ENCODE assay signal across 13 mouse cellular contexts in the genomic region with DNA sequence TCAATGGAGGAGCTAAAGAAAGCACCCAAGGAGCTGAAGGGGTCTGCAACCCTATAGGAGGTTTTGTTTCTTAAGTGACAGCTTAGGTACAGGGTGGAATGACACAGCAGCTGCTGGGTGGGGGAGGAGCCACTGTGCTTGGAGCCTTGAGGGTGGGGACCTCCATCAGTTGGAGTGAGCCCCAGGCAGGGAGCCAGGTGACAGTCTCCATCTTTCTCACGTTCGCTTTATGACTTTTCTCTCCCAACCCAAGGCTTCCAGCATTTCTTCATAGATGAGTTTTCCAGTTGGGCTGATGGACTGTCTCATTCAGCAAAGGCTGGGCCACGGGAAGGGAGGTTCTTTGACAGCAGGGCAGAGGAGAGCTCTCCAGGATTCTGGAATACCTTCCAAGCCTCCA.
"Had no signal": no experiment of that assay in that cellular context is flagged by ENCODE, and none has a peak within 500 bp of the region (broad histone marks: within the 10 kb centered on the region; RNA-seq: fewer than 3 reads in every experiment).

No protein-coding gene starts in this region.

- H3K27me3 ChIP-seq: limb, embryonic 13.5 days; neural tube, embryonic 12.5 days had no signal

- H3K9me3 ChIP-seq: limb, embryonic 13.5 days; neural tube, embryonic 12.5 days had no signal

- H3K27ac ChIP-seq: limb, embryonic 13.5 days; liver, embryonic 14.5 days; neural tube, embryonic 12.5 days had no signal

- H3K9ac ChIP-seq: limb, embryonic 13.5 days; liver, embryonic 14.5 days; neural tube, embryonic 12.5 days had no signal

- H3K36me3 ChIP-seq: limb, embryonic 13.5 days; neural tube, embryonic 12.5 days had no signal

- H3K4me3 ChIP-seq: limb, embryonic 13.5 days; neural tube, embryonic 12.5 days had no signal

- DNase-seq: kidney, postnatal 36 days; layer of hippocampus, adult 9-11 months; layer of hippocampus, postnatal 36 days; lung, adult 18-20 months; midbrain, embryonic 14.5 days; retina, postnatal 1 day; right cerebral cortex, postnatal 4 days; spleen, adult 18-20 months; thymus, adult 18-20 months; thymus, postnatal 14 days had no signal

- H3K4me2 ChIP-seq: limb, embryonic 13.5 days; neural tube, embryonic 12.5 days had no signal
